Mouse (Mus musculus): Measurements from ENCODE around the gene Acat3.

GRCm38 (mm10) chr17:12937412-12937970, 2.9 kb downstream of the Acat3 start:
- no peak for TF ChIP-seq CTCF (IDR thresholded peaks at IDR 0.05; ENCODE audit: low read depth)
- no peak for TF ChIP-seq EP300 (IDR thresholded peaks at IDR 0.05; ENCODE audit: low read depth)

All from liver, embryonic 14.5 days (tissue).